Mouse (Mus musculus): Measurements from ENCODE around the gene 3110040N11Rik.

DNA sequence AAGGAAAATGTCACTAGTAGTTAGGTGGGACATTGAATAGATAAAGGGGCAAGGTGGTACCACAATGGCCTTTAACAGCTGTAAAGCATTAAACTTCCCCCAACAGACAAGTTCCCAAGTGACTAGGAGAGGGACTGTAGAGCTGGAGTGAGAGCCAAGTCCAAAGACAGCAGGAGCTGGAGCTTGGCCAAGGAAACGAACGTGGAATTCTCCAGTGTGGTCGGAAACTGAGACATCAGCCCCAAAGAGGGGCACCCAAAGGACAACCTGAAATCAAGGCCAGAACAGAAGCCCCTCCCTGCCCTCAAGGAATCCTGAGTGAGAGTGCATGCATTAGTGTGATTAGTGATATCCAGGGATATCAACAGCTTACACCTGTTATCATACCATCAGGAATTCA, 36.1 kb upstream of the 3110040N11Rik start:
- TF ChIP-seq CTCF (IDR thresholded peaks at IDR 0.05) (no peak), EP300 (IDR thresholded peaks at IDR 0.05) (no peak)
